In genomic region chr10:114956257-114956656, GRCm38 (mm10) we compare ENCODE assay signal across 18 mouse cellular contexts.
DNase-seq lines count a peak whose midpoint lies in the region; ATAC-seq lines count a peak whose summit lies in the region.
"Had no signal": no experiment of that assay in that cellular context is flagged by ENCODE, and none has a peak within 500 bp of the region (broad histone marks: within the 10 kb centered on the region; RNA-seq: fewer than 3 reads in every experiment).

No protein-coding gene starts in this region.

- ATAC-seq in frontal cortex, adult (ENCODE audit: low TSS enrichment): peak; percentile 87
- ATAC-seq: activated CD4-positive, CD25-positive, alpha-beta regulatory T cell, adult 4 months; CD4-positive, CD25-positive, alpha-beta regulatory T cell, adult 4 months; Patski had no signal

- no peak for DNase-seq in frontal cortex, postnatal 25 days (ENCODE audit: low spot score in 2 of 2)
- peak; percentile 30 for DNase-seq in brain, adult 2 months (ENCODE audit: low read depth, low spot score)
- no peak for DNase-seq in thymus, postnatal 25 days
- DNase-seq: adrenal gland, adult 2 months; adrenal gland, adult 8-10 months; adrenal gland, postnatal 10 days; adrenal gland, postnatal 14 days; adrenal gland, postnatal 25 days; adrenal gland, postnatal 36 days; B cell, adult 2 months; cerebellum, adult 11 months; cerebellum, adult 11-12 months; cerebellum, adult 18-20 months; cerebellum, adult 2 months had no signal
